In the genomic region with DNA sequence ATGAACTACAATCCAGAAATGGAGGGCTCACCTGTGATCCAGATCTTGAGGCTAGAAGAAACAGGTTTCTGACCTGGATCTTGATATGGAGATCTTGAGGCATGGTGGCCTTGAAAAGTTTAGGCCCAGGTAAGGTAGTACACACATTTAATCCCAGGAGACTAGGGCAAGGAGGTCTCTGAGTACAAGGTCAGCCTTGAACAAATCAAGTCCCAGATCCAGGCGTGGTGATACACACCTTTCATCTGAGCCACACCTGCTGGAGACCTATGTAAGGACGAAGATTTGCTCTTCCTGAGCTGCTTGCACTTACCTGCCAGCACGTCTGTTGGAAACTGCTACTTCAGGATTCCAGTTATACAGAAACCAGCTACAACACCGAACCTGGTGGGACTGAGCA, we compare ENCODE assay signal across 8 mouse cellular contexts. TPM values are rescaled to one million over a fixed set of nuclear protein-coding genes. Genes with fewer than 3 reads are reported as not detected.
DNase-seq lines count a peak whose midpoint lies in the region; ATAC-seq and TF ChIP-seq lines count a peak whose summit lies in the region.

A gene (plus strand): TSS at position 301 of the 400 bp plus-strand sequence.

- H3K9ac ChIP-seq in lung, postnatal 0 days (replicated peaks; ENCODE audit: low read depth), result no peak within 1 kb of the TSS
- H3K9ac ChIP-seq in hindbrain, embryonic 11.5 days (ENCODE audit: low read depth, low read length), result no peak within 1 kb of the TSS

- no peak for TF ChIP-seq CTCF in lung, postnatal 0 days (IDR thresholded peaks at IDR 0.05)
- no peak for TF ChIP-seq CTCF in embryonic fibroblast, embryonic 13.5 days (IDR thresholded peaks at IDR 0.05; ENCODE audit: borderline replicate concordance, insufficient read depth, low read length)

- H3K4me2 ChIP-seq in lung, postnatal 0 days (replicated peaks; ENCODE audit: low read depth, low read length), result no peak within 1 kb of the TSS
- H3K4me2 ChIP-seq in hindbrain, embryonic 11.5 days (replicated peaks; ENCODE audit: low read depth, low read length), result no peak within 1 kb of the TSS

- DNase-seq in lung, postnatal 0 days (ENCODE audit: low spot score), result no peak
- no peak for DNase-seq in lung, postnatal 10 days
- no peak for DNase-seq in hindbrain, embryonic 11.5 days (ENCODE audit: low spot score)
- no peak for DNase-seq in T-cell, adult 2 months (ENCODE audit: low spot score)
- DNase-seq in MN1 (ENCODE audit: low spot score), result no peak
- no peak for DNase-seq in yolk sac, embryonic 10.5 days (ENCODE audit: low spot score)

- no peaks in the 10 kb centered on the region for H3K27me3 ChIP-seq in lung, postnatal 0 days (replicated peaks; ENCODE audit: insufficient read depth, low read length)
- H3K27me3 ChIP-seq in hindbrain, embryonic 11.5 days (ENCODE audit: control insufficient read depth, insufficient read depth, low read length), result no peaks in the 10 kb centered on the region

- H3K4me3 ChIP-seq in lung, postnatal 0 days (ENCODE audit: low read depth, low read length), result no peak within 1 kb of the TSS
- H3K4me3 ChIP-seq in embryonic fibroblast, embryonic 13.5 days (ENCODE audit: insufficient read depth, low read length), result no peak within 1 kb of the TSS
- no peak within 1 kb of the TSS for H3K4me3 ChIP-seq in hindbrain, embryonic 11.5 days (ENCODE audit: low read depth, low read length)

- 75% methylated on average over 4 of the region's 4 CpGs for WGBS in lung, postnatal 0 days
- WGBS in hindbrain, embryonic 11.5 days, result 83% methylated on average over 4 of the region's 4 CpGs

- no peak within 1 kb of the TSS for H3K27ac ChIP-seq in lung, postnatal 0 days (ENCODE audit: low read length)
- no peak within 1 kb of the TSS for H3K27ac ChIP-seq in embryonic fibroblast, embryonic 13.5 days (ENCODE audit: insufficient read depth, low read length)
- no peak within 1 kb of the TSS for H3K27ac ChIP-seq in hindbrain, embryonic 11.5 days (ENCODE audit: low read depth, low read length)

- H3K36me3 ChIP-seq in lung, postnatal 0 days (ENCODE audit: insufficient read depth, low read length), result no peaks in the 10 kb centered on the region
- H3K36me3 ChIP-seq in hindbrain, embryonic 11.5 days (ENCODE audit: control insufficient read depth, insufficient read depth, low read length), result no peaks in the 10 kb centered on the region

- no peak for TF ChIP-seq POLR2A in embryonic fibroblast, embryonic 13.5 days (IDR thresholded peaks at IDR 0.05; ENCODE audit: low read depth, low read length)

- ATAC-seq in lung, postnatal 0 days, result no peak
- no peak for ATAC-seq in hindbrain, embryonic 11.5 days (ENCODE audit: low FRiP score)
- no peak for ATAC-seq in megakaryocyte, adult 5-6 weeks (ENCODE audit: poor library complexity, severe bottlenecking)

- no peaks in the 10 kb centered on the region for H3K4me1 ChIP-seq in lung, postnatal 0 days (ENCODE audit: insufficient read depth, low read depth, low read length)
- no peaks in the 10 kb centered on the region for H3K4me1 ChIP-seq in embryonic fibroblast, embryonic 13.5 days (ENCODE audit: control insufficient read depth, insufficient read depth, low read length)
- H3K4me1 ChIP-seq in hindbrain, embryonic 11.5 days (replicated peaks; ENCODE audit: control insufficient read depth, insufficient read depth, low read length), result no peaks in the 10 kb centered on the region

- no peaks in the 10 kb centered on the region for H3K9me3 ChIP-seq in lung, postnatal 0 days (ENCODE audit: low read length)
- no peaks in the 10 kb centered on the region for H3K9me3 ChIP-seq in hindbrain, embryonic 11.5 days (ENCODE audit: control insufficient read depth, low read length)

- TF ChIP-seq EP300 in lung, postnatal 0 days (IDR thresholded peaks at IDR 0.05), result no peak

RNA-seq across cellular contexts. Expression of the gene that starts here (rescaled TPM):
- polyA plus RNA-seq in lung, postnatal 0 days (2015; fragmentation: Nextera tagmentation; extraction: Ambion mirVana), result 10.2 and 11.5 TPM in 2 replicates
- polyA plus RNA-seq in embryonic fibroblast, embryonic 13.5 days (2011; ENCODE audit: insufficient read length, low read depth, missing spikeins), result 32.3 and 36.1 TPM in 2 replicates
- polyA plus RNA-seq in hindbrain, embryonic 11.5 days (2014; fragmentation: Nextera tagmentation; extraction: Ambion mirVana), result 26.4 and 31.6 TPM in 2 replicates
- total RNA-seq in megakaryocyte, adult 5-6 weeks (2015), result 26.3 and 28.0 TPM in 2 replicates
- total RNA-seq in megakaryocyte, adult 5-6 weeks (2017), result 39.2 and 46.1 TPM in 2 replicates
